Mouse (Mus musculus) brain, embryonic 14.5 days (tissue): ENCODE measurements around the gene Lgals4.

Source experiments
- CTCF ChIP-seq: fragments of 200-500 bp; IDR thresholded peaks from 2 replicates; pipeline ENCODE4 v1.5.1; 2012; ENCODE audit warnings: inconsistent platforms, mild to moderate bottlenecking, moderate library complexity, borderline replicate concordance; ENCODE audit not compliant: insufficient read depth, insufficient read length; ENCODE audit errors: extremely low read depth
- POLR2A ChIP-seq: fragments of 200-500 bp; IDR thresholded peaks from 2 replicates; pipeline ENCODE4 v1.6.1; 2012; ENCODE audit warnings: mild to moderate bottlenecking, inconsistent platforms, borderline replicate concordance; ENCODE audit not compliant: poor library complexity, insufficient read depth, insufficient read length, severe bottlenecking; ENCODE audit errors: extremely low read depth

GRCm38 (mm10) chr7:28888701-28889161, 55.1 kb downstream of the Lgals4 start:
- TF ChIP-seq CTCF: no peak
- no peak for TF ChIP-seq POLR2A
